Mouse (Mus musculus) C2C12 (cell line): ENCODE measurements around the gene Tsnax.

Experiments used
- CTCF ChIP-seq: IDR thresholded peaks from one replicate; pipeline ENCODE4 v1.5.1; 2011; ENCODE audit not compliant: control insufficient read depth, insufficient read depth, insufficient read length
- MYOG ChIP-seq: IDR thresholded peaks from one replicate; pipeline ENCODE4 v1.6.1; 2011; ENCODE audit not compliant: control insufficient read depth, insufficient read length; ENCODE audit errors: extremely low read depth

DNA sequence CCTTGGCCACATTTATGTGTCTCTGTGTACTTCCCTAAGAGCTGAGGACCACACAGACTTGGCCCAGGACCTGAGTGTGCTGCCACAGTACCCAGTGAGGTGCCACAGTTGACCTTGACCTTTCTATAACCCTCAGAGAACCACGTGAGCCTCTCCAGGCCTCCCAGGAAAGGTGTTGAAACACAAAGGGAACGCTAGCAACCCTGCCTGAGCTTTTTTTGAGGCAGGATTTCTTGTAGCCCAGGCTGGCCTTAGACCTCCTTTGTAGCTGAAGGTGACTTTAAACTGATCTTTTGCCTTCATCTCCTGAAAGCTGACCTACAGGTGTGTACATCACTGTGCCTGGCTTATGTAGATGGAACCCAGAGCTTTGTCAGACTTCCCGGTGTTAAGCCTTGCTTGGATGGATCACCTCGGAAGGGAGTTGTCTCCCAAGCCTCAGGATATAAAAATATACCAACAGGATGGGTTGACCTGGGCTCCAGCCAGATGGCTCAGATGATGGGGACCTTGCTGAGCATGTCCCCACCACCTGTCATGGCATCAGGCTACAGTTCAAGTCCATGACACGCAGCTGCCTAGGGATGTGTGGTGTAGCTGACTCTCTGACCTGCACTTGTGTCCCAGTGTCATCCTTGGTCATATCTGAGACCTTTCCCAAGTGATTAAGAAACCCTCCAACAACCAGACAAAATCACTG is 36.4 kb downstream of the Tsnax start:
- TF ChIP-seq CTCF = no peak
- no peak for TF ChIP-seq MYOG
